Mouse (Mus musculus): ENCODE measurements around the gene Zbtb1.

DNA sequence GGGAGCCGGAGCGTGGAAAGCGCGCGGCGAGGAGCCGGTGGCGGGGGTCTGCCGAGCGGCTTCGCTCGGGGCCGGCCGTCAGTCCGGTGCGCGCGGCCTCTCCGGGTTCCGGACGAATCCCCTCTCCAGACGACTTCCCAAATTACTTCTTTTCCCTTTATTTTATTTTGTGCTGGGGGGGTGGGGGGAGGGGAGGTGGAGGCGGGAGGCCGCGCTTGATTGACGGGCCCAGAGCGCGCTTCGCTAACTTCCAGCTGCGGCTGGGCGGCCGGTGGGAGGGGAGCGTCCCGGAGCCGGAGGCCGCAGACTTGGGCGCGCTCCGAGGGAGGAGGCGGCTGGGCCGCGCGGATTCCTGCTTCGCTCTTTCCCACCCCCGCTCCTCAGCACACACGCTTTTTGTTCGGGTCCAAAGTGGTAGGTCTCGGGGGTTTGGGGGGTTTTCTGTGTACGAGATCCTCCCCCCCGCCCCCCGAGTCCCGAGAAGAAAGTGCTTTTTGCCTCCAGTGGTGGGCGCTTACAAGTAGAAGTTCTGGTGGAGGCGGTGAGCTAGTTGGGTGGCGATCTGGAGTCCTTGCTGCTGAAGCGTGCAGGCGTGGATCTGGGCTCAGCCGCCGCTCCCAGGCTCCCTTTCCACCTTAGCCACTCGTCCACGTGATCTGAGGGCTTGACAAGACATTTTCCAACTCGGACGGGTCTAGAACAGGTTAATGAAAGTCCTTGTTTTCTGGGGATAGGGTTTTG, 935 bp downstream of the Zbtb1 start:
- TF ChIP-seq CTCF (IDR thresholded peaks at IDR 0.05; ENCODE audit: extremely low read depth, insufficient read length, insufficient replicate concordance, low read depth, low read length) (no peak), POLR2A (IDR thresholded peaks at IDR 0.05; ENCODE audit: low read depth, low read length) (peak; percentile 11; the same call in 1 of the 2 replicates)

Data from small intestine, adult 2 months (tissue).